Mouse (Mus musculus) forebrain, postnatal 0 days (tissue): ENCODE data around the gene Lrch1. TPM values are rescaled to one million over a fixed set of nuclear protein-coding genes. Genes with fewer than 3 reads are reported as not detected.

ENCODE experiments used
- ATAC-seq: fragments of 200-750 bp; cut with Nextera tagmentation; 2 replicates; pipeline ENCODE4 v1.8.0; 2017; ENCODE audit warnings: mild to moderate bottlenecking, moderate library complexity
- DNase-seq: peaks from one replicate; pipeline ENCODE4 v3.0.0-alpha.2; 2015
- H3K27ac ChIP-seq: fragments of 300-500 bp; sonication (generic); 2 replicates; pipeline ENCODE4 v1.5.1; 2014; ENCODE audit warnings: low read depth, mild to moderate bottlenecking, antibody characterized with exemption, low read length, moderate library complexity, mixed read lengths
- H3K27me3 ChIP-seq: fragments of 300-500 bp; sonication (generic); 2 replicates; pipeline ENCODE4 v1.6.1; 2014; ENCODE audit warnings: mild to moderate bottlenecking, low read length, mixed read lengths; ENCODE audit not compliant: insufficient read depth
- H3K36me3 ChIP-seq: fragments of 300-500 bp; sonication (generic); 2 replicates; pipeline ENCODE4 v1.6.1; 2014; ENCODE audit warnings: mild to moderate bottlenecking, moderate library complexity; ENCODE audit not compliant: insufficient read depth
- H3K4me1 ChIP-seq: fragments of 300-500 bp; sonication (generic); 2 replicates; pipeline ENCODE4 v1.6.1; 2014; ENCODE audit warnings: antibody characterized with exemption; ENCODE audit not compliant: insufficient read depth
- H3K4me2 ChIP-seq: fragments of 300-500 bp; sonication (generic); 2 replicates; pipeline ENCODE4 v1.6.1; 2014; ENCODE audit warnings: low read depth, mild to moderate bottlenecking, moderate library complexity
- H3K4me3 ChIP-seq: fragments of 300-500 bp; sonication (generic); 2 replicates; pipeline ENCODE4 v1.5.1; 2014; ENCODE audit warnings: low read depth, low read length, mixed read lengths
- H3K9ac ChIP-seq: fragments of 300-500 bp; sonication (generic); 2 replicates; pipeline ENCODE4 v1.6.1; 2014; ENCODE audit warnings: mild to moderate bottlenecking
- H3K9me3 ChIP-seq: fragments of 300-500 bp; sonication (generic); 2 replicates; pipeline ENCODE4 v1.6.1; 2016; ENCODE audit warnings: low read length
- CTCF ChIP-seq: sonication (generic); IDR thresholded peaks from 2 replicates; pipeline ENCODE4 v1.5.1; 2016; ENCODE audit warnings: antibody characterized with exemption, control low read depth, low read depth
- WGBS: fragments of 180-500 bp; shearing (Covaris S2); extraction: QIAGEN DNeasy Blood & Tissue Kit; methylation state at CpG from one replicate; pipeline ENCODE4 v1.1.7; 2014; 5-methylcytosine and 5-hydroxymethylcytosine counted together
- polyA plus RNA-seq: library from polyadenylated mRNA; unstranded; fragments of >200 nt; fragmentation: Nextera tagmentation; extraction: Ambion mirVana; gene quantifications from 2 replicates; pipeline ENCODE4 v1.2.1, GENCODE M21; 2015
- total RNA-seq: library from RNA; depleted of rRNA; stranded (reverse); fragments of >200 nt; gene quantifications from 2 replicates; pipeline ENCODE4 v1.2.3, GENCODE M21; 2014

Lrch1 gene
- total and polyA plus RNA-seq, 2 experiments from 2014 or later: 12.7 to 20.8 TPM

GRCm38 (mm10) chr14:74845661-74846274, 101.9 kb downstream of the Lrch1 start:
- Histone ChIP-seq H3K36me3 (no peaks in the 10 kb centered on the region), H3K27ac (0 out of 2 replicates have a peak overlapping the region, but pooled peaks have one; percentile 15), H3K9ac (no peak overlapping the region), H3K4me2 (no peak overlapping the region), H3K4me1 (peaks cover 5% of the 10 kb centered on the region; the same call in 1 of the 2 replicates), H3K4me3 (no peak overlapping the region), H3K9me3 (no peaks in the 10 kb centered on the region), H3K27me3 (no peaks in the 10 kb centered on the region)
- ATAC-seq (no peak), DNase-seq (no peak)
- WGBS: 33% methylated on average over 2 of the region's 2 CpGs
- no peak for TF ChIP-seq CTCF

GRCm38 (mm10) chr14:74841708-74842107, 106.0 kb downstream of the Lrch1 start:
- H3K4me1 ChIP-seq: peaks cover 5% of the 10 kb centered on the region; the same call in 1 of the 2 replicates
- H3K4me2 ChIP-seq: no peak overlapping the region
- no peaks in the 10 kb centered on the region for H3K36me3 ChIP-seq
- H3K27ac ChIP-seq: no peak overlapping the region
- DNase-seq (no peak), ATAC-seq (no peak)
- no peak for TF ChIP-seq CTCF
- no peak overlapping the region for H3K4me3 ChIP-seq
- H3K9me3 ChIP-seq: no peaks in the 10 kb centered on the region
- H3K27me3 ChIP-seq: no peaks in the 10 kb centered on the region
- WGBS: 76% methylated on average over 2 of the region's 2 CpGs
- no peak overlapping the region for H3K9ac ChIP-seq

DNA sequence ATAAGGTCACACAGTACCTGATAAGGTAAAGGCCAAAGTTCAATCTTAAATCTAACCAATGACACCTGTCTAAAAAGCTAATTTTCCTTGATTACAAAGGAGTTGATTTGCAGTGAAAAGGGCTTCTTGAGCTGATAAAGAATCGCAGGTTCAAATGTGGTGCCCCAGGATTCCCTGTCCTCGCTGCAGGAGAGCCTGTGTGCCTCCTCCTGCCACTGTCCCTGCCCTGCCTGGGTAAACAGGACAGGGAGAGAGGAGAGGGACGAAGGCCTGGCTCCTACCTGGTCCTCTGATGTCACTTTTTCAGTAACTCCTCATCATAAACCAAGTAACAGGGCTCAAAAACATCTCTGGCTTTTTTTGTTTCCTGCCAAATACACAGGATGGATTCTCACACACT, 106.4 kb downstream of the Lrch1 start:
- H3K4me3 ChIP-seq: no peak overlapping the region
- peaks cover 5% of the 10 kb centered on the region; the same call in 1 of the 2 replicates for H3K4me1 ChIP-seq
- H3K27ac ChIP-seq: no peak overlapping the region
- H3K4me2 ChIP-seq: no peak overlapping the region
- no peak for ATAC-seq
- 71% methylated on average over 3 of the region's 3 CpGs for WGBS
- H3K36me3 ChIP-seq: no peaks in the 10 kb centered on the region
- H3K27me3 ChIP-seq: no peaks in the 10 kb centered on the region
- TF ChIP-seq CTCF: no peak
- H3K9me3 ChIP-seq: no peaks in the 10 kb centered on the region
- DNase-seq: no peak
- no peak overlapping the region for H3K9ac ChIP-seq

GRCm38 (mm10) chr14:74840820-74841219, 106.9 kb downstream of the Lrch1 start:
- H3K27me3 ChIP-seq: no peaks in the 10 kb centered on the region
- no peaks in the 10 kb centered on the region for H3K36me3 ChIP-seq
- H3K9ac ChIP-seq: no peak overlapping the region
- H3K4me1 ChIP-seq: peaks cover 4% of the 10 kb centered on the region; the same call in 1 of the 2 replicates
- H3K4me2 ChIP-seq: no peak overlapping the region
- 50% methylated on average over 3 of the region's 3 CpGs for WGBS
- H3K9me3 ChIP-seq: no peaks in the 10 kb centered on the region
- no peak for DNase-seq
- H3K27ac ChIP-seq: no peak overlapping the region
- TF ChIP-seq CTCF: no peak
- no peak; the same call in 1 of the 2 replicates for ATAC-seq
- no peak overlapping the region for H3K4me3 ChIP-seq

GRCm38 (mm10) chr14:74840328-74840727, 107.3 kb downstream of the Lrch1 start:
- no peaks in the 10 kb centered on the region for H3K4me1 ChIP-seq
- H3K4me2 ChIP-seq: no peak overlapping the region
- no peak for ATAC-seq
- no peaks in the 10 kb centered on the region for H3K9me3 ChIP-seq
- H3K4me3 ChIP-seq: no peak overlapping the region
- DNase-seq: no peak
- H3K27me3 ChIP-seq: no peaks in the 10 kb centered on the region
- no peaks in the 10 kb centered on the region for H3K36me3 ChIP-seq
- no peak overlapping the region for H3K9ac ChIP-seq
- H3K27ac ChIP-seq: no peak overlapping the region
- TF ChIP-seq CTCF: no peak
- WGBS: 74% methylated on average over 2 of the region's 2 CpGs

DNA sequence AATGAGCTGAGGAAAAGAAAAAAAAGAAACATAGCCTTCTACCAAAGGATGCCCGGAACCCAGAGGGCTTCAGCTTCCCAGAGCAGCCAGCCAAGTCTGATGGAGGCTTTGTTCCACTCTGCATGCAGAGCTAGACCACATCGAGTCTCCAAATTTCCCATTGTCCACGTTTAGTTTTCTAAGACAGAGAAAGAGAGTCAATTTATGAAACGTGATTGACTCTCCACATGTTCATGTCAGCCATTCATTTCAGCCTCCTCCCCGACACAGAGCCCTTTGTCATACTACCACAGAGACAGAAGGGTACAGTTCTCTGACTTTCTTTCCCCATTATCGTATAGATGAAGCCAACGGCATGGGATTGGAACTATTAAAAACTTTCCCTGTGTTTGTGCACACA, 108.9 kb downstream of the Lrch1 start:
- Histone ChIP-seq H3K4me2 (no peak overlapping the region), H3K9me3 (no peaks in the 10 kb centered on the region), H3K4me3 (no peak overlapping the region), H3K9ac (no peak overlapping the region), H3K27me3 (no peaks in the 10 kb centered on the region), H3K27ac (no peak overlapping the region), H3K4me1 (no peaks in the 10 kb centered on the region), H3K36me3 (no peaks in the 10 kb centered on the region)
- ATAC-seq (no peak), DNase-seq (no peak)
- 77% methylated on average over 7 of the region's 7 CpGs for WGBS
- no peak for TF ChIP-seq CTCF

- H3K27ac ChIP-seq: no peak overlapping the region
- H3K9ac ChIP-seq: no peak overlapping the region
- H3K27me3 ChIP-seq: no peaks in the 10 kb centered on the region
- H3K4me1 ChIP-seq: no peaks in the 10 kb centered on the region
- H3K4me2 ChIP-seq: no peak overlapping the region
- no peak for TF ChIP-seq CTCF
- DNase-seq (no peak), ATAC-seq (peak; percentile 50)
- H3K4me3 ChIP-seq: no peak overlapping the region
- 48% methylated on average over 1 of the region's 1 CpGs for WGBS
- H3K9me3 ChIP-seq: no peaks in the 10 kb centered on the region
- H3K36me3 ChIP-seq: no peaks in the 10 kb centered on the region
Observed at GRCm38 (mm10) chr14:74835010-74835409, 112.7 kb downstream of the Lrch1 start.
